Mouse (Mus musculus) v-Abl transformed pro-B cells (cell line): ENCODE measurements around the gene Olfr1255.

Experiments
- in situ Hi-C, 2 experiments: fragments of 400-800 bp; cut with MboI; formaldehyde crosslinking; loops; one replicate each; pipeline ENCODE4 v1.15.1; 2025; ENCODE audit not compliant: unreplicated experiment in 2 of 2

Olfr1255 gene

DNA sequence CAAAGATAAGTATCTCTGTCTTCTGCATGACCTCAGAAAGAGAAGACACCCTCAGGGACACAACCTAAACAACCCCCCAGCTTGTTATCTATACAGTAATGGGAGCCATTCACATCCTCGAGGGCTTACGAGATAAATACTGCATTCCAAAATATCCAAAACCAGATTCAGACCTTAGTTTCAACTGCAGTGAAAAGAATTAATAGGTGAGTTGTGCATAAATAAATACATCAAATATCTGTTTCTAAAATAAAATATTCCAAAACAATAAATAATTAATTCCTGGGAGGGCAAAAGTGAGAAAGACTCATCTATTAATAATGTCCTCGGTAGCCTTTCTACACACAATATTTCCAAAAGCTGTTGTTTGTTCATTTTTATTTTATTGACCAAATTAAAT, at the start of gene Olfr1255:
Olfr1255 (plus strand) TSS at position 301 of the 400 bp plus-strand sequence.
- in situ Hi-C loops, result no loop called here

- in situ Hi-C loops, result no loop called here
Measured at GRCm38 (mm10) chr2:89793519-89793918, 18.3 kb upstream of the Olfr1255 start, which contains the start of gene Olfr1254. Gene Olfr1254, minus strand, starts transcription at chr2:89793619.

DNA sequence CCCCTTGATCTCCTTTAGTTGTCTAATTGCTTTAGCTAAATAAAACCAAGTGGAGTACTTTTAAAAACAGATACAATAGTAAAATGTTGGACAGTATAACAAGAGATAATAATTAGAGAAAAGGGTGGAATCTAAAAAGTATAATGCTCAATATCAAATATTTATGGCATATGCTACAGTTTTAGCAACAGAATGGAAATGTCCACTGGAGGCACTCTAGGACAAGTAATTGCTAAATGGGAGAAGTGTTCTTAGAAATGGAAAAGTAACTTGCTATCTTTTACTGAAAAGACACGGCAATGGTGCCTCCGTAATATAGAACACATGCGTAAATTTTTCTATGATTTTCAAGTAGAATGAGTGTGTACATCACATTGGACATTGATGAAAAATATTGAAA, 12.3 kb upstream of the Olfr1255 start:
- in situ Hi-C loops, result no loop called here

- in situ Hi-C loops, result no loop called here
Measured at GRCm38 (mm10) chr2:89810751-89811150, 1.1 kb upstream of the Olfr1255 start.

- in situ Hi-C loops, result no loop called here
Measured at GRCm38 (mm10) chr2:89820216-89820615, 8.4 kb downstream of the Olfr1255 start.

DNA sequence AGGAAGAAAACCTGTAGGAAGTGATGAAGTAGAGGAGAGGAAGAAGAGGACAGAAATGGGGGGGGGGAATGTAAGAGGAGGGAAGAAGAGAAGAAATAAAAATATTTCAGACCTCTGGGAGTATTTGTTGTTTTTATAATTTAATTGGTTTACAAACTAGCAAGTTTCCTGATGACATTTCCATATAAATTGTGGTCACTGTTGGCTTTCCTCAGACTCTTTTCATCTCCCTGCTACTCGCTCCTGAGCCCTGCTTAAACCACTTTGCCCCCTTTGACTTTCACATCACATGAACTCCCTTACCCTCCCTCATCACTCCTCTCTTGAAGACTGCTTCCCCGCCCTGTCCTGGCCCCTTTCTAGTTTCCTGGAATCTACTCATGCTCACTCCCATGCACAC, 29.6 kb downstream of the Olfr1255 start, which contains the start of gene Olfr1256:
Olfr1256 (minus strand) TSS at position 101 of the 400 bp plus-strand sequence.
- in situ Hi-C loops, result no loop called here

DNA sequence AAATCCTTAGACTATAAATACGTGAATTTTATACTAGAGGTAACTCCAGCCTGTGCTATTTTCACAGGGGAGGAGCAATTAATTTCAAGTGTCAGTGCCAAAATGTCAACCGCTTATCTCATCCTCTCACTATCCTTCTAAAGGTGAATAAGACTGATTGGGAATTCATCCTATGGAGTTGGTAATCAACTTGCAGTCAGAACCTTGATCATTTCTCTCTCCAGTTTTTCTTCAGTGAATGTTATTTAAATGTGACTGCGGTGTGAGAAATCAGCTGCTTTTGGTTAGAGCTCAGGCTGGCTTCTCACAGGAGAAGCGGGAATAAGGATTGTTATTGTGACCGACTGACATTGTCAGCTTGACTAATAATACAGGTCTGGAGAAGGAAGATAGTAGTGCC, 36.3 kb downstream of the Olfr1255 start, which contains the start of gene Olfr48:
Olfr48 (minus strand) TSS at position 101 of the 400 bp plus-strand sequence.
- in situ Hi-C loops, result no loop called here

GRCm38 (mm10) chr2:89849230-89849629, 37.4 kb downstream of the Olfr1255 start:
- in situ Hi-C loops, result no loop called here
